Mouse (Mus musculus): Measurements from ENCODE around the gene Large2. TPM values are rescaled to one million over a fixed set of nuclear protein-coding genes. Genes with fewer than 3 reads are reported as not detected.
"Not testable (repeated sequence)": the region's sequence is repeated elsewhere in the genome, so short reads cannot be mapped to it uniquely, and the experiment has no call there.

The Large2 gene
- polyA plus RNA-seq, 1 experiment from 2014 or later = 12.3 TPM

GRCm38 (mm10) chr2:92404737-92405136 is 30.1 kb upstream of the Large2 start:
- peaks cover 6% of the 10 kb centered on the region; the same call in 1 of the 2 replicates for H3K27me3 ChIP-seq (replicated peaks; ENCODE audit: control insufficient read depth, insufficient read depth, low read length)
- H3K9me3 ChIP-seq (ENCODE audit: control insufficient read depth, low read length) = no peaks in the 10 kb centered on the region
- 85% methylated on average over 6 of the region's 6 CpGs for WGBS
- H3K4me2 ChIP-seq (ENCODE audit: low read depth, low read length) = no peak overlapping the region
- H3K27ac ChIP-seq (ENCODE audit: low read length) = no peak overlapping the region
- no peak overlapping the region for H3K4me3 ChIP-seq (ENCODE audit: low read length)
- ATAC-seq = no peak
- H3K4me1 ChIP-seq (ENCODE audit: control insufficient read depth, insufficient read depth, low read length) = peaks cover 9% of the 10 kb centered on the region; the same call in 1 of the 2 replicates
- H3K36me3 ChIP-seq (ENCODE audit: control insufficient read depth, insufficient read depth, low read length) = peaks cover 4% of the 10 kb centered on the region
- H3K9ac ChIP-seq (ENCODE audit: low read depth, low read length) = no peak overlapping the region

- Histone ChIP-seq H3K36me3 (ENCODE audit: control insufficient read depth, insufficient read depth, low read length) (peaks cover 3% of the 10 kb centered on the region; the same call in 1 of the 2 replicates), H3K4me3 (ENCODE audit: low read length) (no peak overlapping the region), H3K27ac (ENCODE audit: low read length) (no peak overlapping the region), H3K4me1 (ENCODE audit: control insufficient read depth, insufficient read depth, low read length) (peaks cover 9% of the 10 kb centered on the region; the same call in 1 of the 2 replicates), H3K9ac (ENCODE audit: low read depth, low read length) (no peak overlapping the region), H3K27me3 (replicated peaks; ENCODE audit: control insufficient read depth, insufficient read depth, low read length) (peaks cover 6% of the 10 kb centered on the region; the same call in 1 of the 2 replicates), H3K4me2 (ENCODE audit: low read depth, low read length) (no peak overlapping the region), H3K9me3 (ENCODE audit: control insufficient read depth, low read length) (no peaks in the 10 kb centered on the region)
- no peak for ATAC-seq
- WGBS = 91% methylated on average over 5 of the region's 5 CpGs
Observed at GRCm38 (mm10) chr2:92403776-92404319, 29.2 kb upstream of the Large2 start.

- Histone ChIP-seq H3K27ac (ENCODE audit: low read length) (no peak overlapping the region), H3K27me3 (replicated peaks; ENCODE audit: control insufficient read depth, insufficient read depth, low read length) (peaks cover 6% of the 10 kb centered on the region; the same call in 1 of the 2 replicates), H3K4me1 (ENCODE audit: control insufficient read depth, insufficient read depth, low read length) (peaks cover 9% of the 10 kb centered on the region; the same call in 1 of the 2 replicates), H3K9ac (ENCODE audit: low read depth, low read length) (no peak overlapping the region), H3K36me3 (ENCODE audit: control insufficient read depth, insufficient read depth, low read length) (peaks cover 3% of the 10 kb centered on the region; the same call in 1 of the 2 replicates), H3K4me2 (ENCODE audit: low read depth, low read length) (no peak overlapping the region), H3K9me3 (ENCODE audit: control insufficient read depth, low read length) (no peaks in the 10 kb centered on the region), H3K4me3 (ENCODE audit: low read length) (no peak overlapping the region)
- WGBS = 64% methylated on average over 4 of the region's 4 CpGs
- no peak for ATAC-seq
Observed at GRCm38 (mm10) chr2:92402591-92403326, 28.1 kb upstream of the Large2 start.

GRCm38 (mm10) chr2:92401091-92401561 is 26.5 kb upstream of the Large2 start, which contains the start of gene Mapk8ip1:
Gene Mapk8ip1 (minus strand): TSS chr2:92401263.
- peak within 1 kb of the TSS; percentile 94 for H3K4me2 ChIP-seq (ENCODE audit: low read depth, low read length)
- no peak within 1 kb of the TSS for H3K27ac ChIP-seq (ENCODE audit: low read length)
- H3K36me3 ChIP-seq (ENCODE audit: control insufficient read depth, insufficient read depth, low read length) = peaks cover 3% of the 10 kb centered on the region; the same call in 1 of the 2 replicates
- peak within 1 kb of the TSS; percentile 60 for H3K4me3 ChIP-seq (ENCODE audit: low read length)
- peaks cover 6% of the 10 kb centered on the region; the same call in 1 of the 2 replicates for H3K27me3 ChIP-seq (replicated peaks; ENCODE audit: control insufficient read depth, insufficient read depth, low read length)
- WGBS = 3% methylated on average over 28 of the region's 59 CpGs
- H3K4me1 ChIP-seq (ENCODE audit: control insufficient read depth, insufficient read depth, low read length) = peaks cover 9% of the 10 kb centered on the region; the same call in 1 of the 2 replicates
- peak; percentile 78 for ATAC-seq
- H3K9me3 ChIP-seq (ENCODE audit: control insufficient read depth, low read length) = no peaks in the 10 kb centered on the region
- peak within 1 kb of the TSS; percentile 71 for H3K9ac ChIP-seq (ENCODE audit: low read depth, low read length)

- H3K4me1 ChIP-seq (ENCODE audit: control insufficient read depth, insufficient read depth, low read length) = peaks cover 9% of the 10 kb centered on the region; the same call in 1 of the 2 replicates
- peak overlapping the region; percentile 71 for H3K9ac ChIP-seq (ENCODE audit: low read depth, low read length)
- H3K36me3 ChIP-seq (ENCODE audit: control insufficient read depth, insufficient read depth, low read length) = peaks cover 3% of the 10 kb centered on the region; the same call in 1 of the 2 replicates
- H3K4me3 ChIP-seq (ENCODE audit: low read length) = peak overlapping the region; percentile 60
- H3K27me3 ChIP-seq (replicated peaks; ENCODE audit: control insufficient read depth, insufficient read depth, low read length) = peaks cover 6% of the 10 kb centered on the region; the same call in 1 of the 2 replicates
- H3K4me2 ChIP-seq (ENCODE audit: low read depth, low read length) = peak overlapping the region; percentile 94
- WGBS = 5% methylated on average over 22 of the region's 22 CpGs
- H3K27ac ChIP-seq (ENCODE audit: low read length) = no peak overlapping the region
- peak; percentile 33; the same call in 1 of the 2 replicates for ATAC-seq
- no peaks in the 10 kb centered on the region for H3K9me3 ChIP-seq (ENCODE audit: control insufficient read depth, low read length)
Observed at GRCm38 (mm10) chr2:92400682-92401081, 26.0 kb upstream of the Large2 start.

GRCm38 (mm10) chr2:92399877-92400276 is 25.2 kb upstream of the Large2 start:
- 79% methylated on average over 4 of the region's 4 CpGs for WGBS
- H3K9me3 ChIP-seq (ENCODE audit: control insufficient read depth, low read length); H3K36me3 ChIP-seq (ENCODE audit: control insufficient read depth, insufficient read depth, low read length); H3K27ac ChIP-seq (ENCODE audit: low read length); H3K4me3 ChIP-seq (ENCODE audit: low read length); H3K27me3 ChIP-seq (replicated peaks; ENCODE audit: control insufficient read depth, insufficient read depth, low read length); H3K4me1 ChIP-seq (ENCODE audit: control insufficient read depth, insufficient read depth, low read length); ATAC-seq; H3K9ac ChIP-seq (ENCODE audit: low read depth, low read length); H3K4me2 ChIP-seq (ENCODE audit: low read depth, low read length): not testable (repeated sequence)

GRCm38 (mm10) chr2:92397436-92397835 is 22.8 kb upstream of the Large2 start:
- Histone ChIP-seq H3K9me3 (ENCODE audit: control insufficient read depth, low read length) (no peaks in the 10 kb centered on the region), H3K36me3 (ENCODE audit: control insufficient read depth, insufficient read depth, low read length) (no peaks in the 10 kb centered on the region), H3K27me3 (replicated peaks; ENCODE audit: control insufficient read depth, insufficient read depth, low read length) (peaks cover 6% of the 10 kb centered on the region; the same call in 1 of the 2 replicates), H3K4me3 (ENCODE audit: low read length) (no peak overlapping the region), H3K4me1 (ENCODE audit: control insufficient read depth, insufficient read depth, low read length) (peaks cover 9% of the 10 kb centered on the region), H3K27ac (ENCODE audit: low read length) (no peak overlapping the region), H3K4me2 (ENCODE audit: low read depth, low read length) (no peak overlapping the region), H3K9ac (ENCODE audit: low read depth, low read length) (no peak overlapping the region)
- 90% methylated on average over 1 of the region's 1 CpGs for WGBS
- ATAC-seq = no peak

GRCm38 (mm10) chr2:92395535-92395934 is 20.9 kb upstream of the Large2 start:
- no peak overlapping the region for H3K4me3 ChIP-seq (ENCODE audit: low read length)
- H3K9me3 ChIP-seq (ENCODE audit: control insufficient read depth, low read length) = no peaks in the 10 kb centered on the region
- H3K36me3 ChIP-seq (ENCODE audit: control insufficient read depth, insufficient read depth, low read length) = no peaks in the 10 kb centered on the region
- H3K4me2 ChIP-seq (ENCODE audit: low read depth, low read length) = no peak overlapping the region
- H3K9ac ChIP-seq (ENCODE audit: low read depth, low read length) = no peak overlapping the region
- H3K27me3 ChIP-seq (replicated peaks; ENCODE audit: control insufficient read depth, insufficient read depth, low read length) = 0 out of 2 replicates have a peak, but pooled peaks cover 1% of the 10 kb centered on the region
- no peak for ATAC-seq
- WGBS = 79% methylated on average over 3 of the region's 3 CpGs
- H3K27ac ChIP-seq (ENCODE audit: low read length) = no peak overlapping the region
- H3K4me1 ChIP-seq (ENCODE audit: control insufficient read depth, insufficient read depth, low read length) = peaks cover 12% of the 10 kb centered on the region
